Mouse (Mus musculus): ENCODE results near the gene Oard1. TPM values are rescaled to one million over a fixed set of nuclear protein-coding genes. Genes with fewer than 3 reads are reported as not detected.

The Oard1 gene
- polyA plus RNA-seq, 1 experiment from 2014 or later: 76.5 TPM

DNA sequence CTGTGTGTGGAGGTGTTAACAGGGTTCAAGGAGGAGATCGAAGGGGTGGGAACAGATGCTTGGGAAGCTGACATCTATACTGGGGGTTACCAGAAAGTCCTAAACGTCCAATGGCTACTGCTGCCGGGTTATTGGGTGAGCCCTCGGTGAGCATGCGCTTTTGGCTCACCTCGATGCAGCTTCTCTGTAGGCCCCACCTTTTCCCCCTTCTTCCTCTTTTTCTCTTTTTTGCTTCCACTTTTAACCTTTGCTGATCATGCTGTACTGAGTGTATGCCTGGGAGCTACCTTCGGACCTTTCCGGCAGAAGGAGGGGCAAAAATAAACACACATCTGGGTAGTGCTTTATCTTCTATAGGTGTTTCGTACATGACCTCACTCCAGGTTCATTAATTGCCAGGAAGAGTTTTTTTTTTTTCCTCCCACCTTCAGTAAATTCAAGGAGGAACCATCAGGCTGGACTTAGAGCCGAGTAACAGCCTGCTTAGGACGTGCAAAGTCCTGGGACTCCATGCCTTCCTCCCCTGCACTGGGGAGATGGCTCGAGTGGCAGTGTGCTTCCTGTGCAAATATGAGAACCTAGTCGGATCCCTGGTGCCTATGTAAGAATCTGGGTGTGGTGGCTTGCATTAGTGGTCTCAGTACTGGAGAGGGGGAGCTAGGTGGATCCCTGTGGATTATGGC is 48.3 kb downstream of the Oard1 start:
- Histone ChIP-seq H3K4me1 (ENCODE audit: control insufficient read depth, insufficient read depth, low read length) (no peaks in the 10 kb centered on the region), H3K9ac (replicated peaks; ENCODE audit: low read length) (no peak overlapping the region), H3K4me2 (ENCODE audit: low read depth, low read length) (no peak overlapping the region), H3K9me3 (replicated peaks; ENCODE audit: control insufficient read depth, low read length) (no peaks in the 10 kb centered on the region), H3K27me3 (ENCODE audit: control insufficient read depth, insufficient read depth, low read length) (no peaks in the 10 kb centered on the region), H3K4me3 (ENCODE audit: low read depth, low read length) (no peak overlapping the region), H3K36me3 (replicated peaks; ENCODE audit: control insufficient read depth, insufficient read depth, low read depth, low read length) (no peaks in the 10 kb centered on the region), H3K27ac (replicated peaks; ENCODE audit: low read depth, low read length) (no peak overlapping the region)
- DNase-seq (ENCODE audit: low spot score) (no peak), ATAC-seq (replicated peaks; ENCODE audit: insufficient number of reproducible peaks, low FRiP score, low TSS enrichment, low read depth) (no peak)
- WGBS: 85% methylated on average over 13 of the region's 13 CpGs

DNA sequence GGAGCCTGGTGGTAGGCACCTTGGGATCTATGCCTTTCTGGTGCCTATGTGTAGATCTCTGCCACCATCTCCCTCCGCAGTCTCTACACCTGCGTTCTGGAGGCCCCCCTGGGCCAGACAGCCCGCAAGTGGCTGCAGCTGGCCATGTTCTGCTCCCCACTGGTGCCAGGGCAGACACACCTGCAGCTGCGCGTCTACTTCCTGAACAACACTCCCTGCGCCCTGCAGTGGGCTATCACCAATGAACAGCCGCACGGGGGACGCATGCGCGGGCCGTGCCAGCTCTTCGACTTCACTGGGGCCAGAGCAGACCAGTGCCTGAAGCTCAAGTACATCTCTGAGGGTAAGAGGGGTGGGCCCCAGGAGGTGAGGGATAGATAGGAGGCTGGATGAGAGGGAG is 52.3 kb downstream of the Oard1 start:
- no peak for DNase-seq (ENCODE audit: low spot score)
- Histone ChIP-seq H3K4me3 (ENCODE audit: low read depth, low read length) (no peak overlapping the region), H3K27me3 (ENCODE audit: control insufficient read depth, insufficient read depth, low read length) (peaks cover 2% of the 10 kb centered on the region; the same call in 1 of the 2 replicates), H3K9ac (replicated peaks; ENCODE audit: low read length) (no peak overlapping the region), H3K4me2 (ENCODE audit: low read depth, low read length) (no peak overlapping the region), H3K9me3 (replicated peaks; ENCODE audit: control insufficient read depth, low read length) (no peaks in the 10 kb centered on the region), H3K4me1 (ENCODE audit: control insufficient read depth, insufficient read depth, low read length) (peaks cover under 1% of the 10 kb centered on the region; the same call in 1 of the 2 replicates), H3K27ac (replicated peaks; ENCODE audit: low read depth, low read length) (no peak overlapping the region), H3K36me3 (replicated peaks; ENCODE audit: control insufficient read depth, insufficient read depth, low read depth, low read length) (no peaks in the 10 kb centered on the region)
- WGBS: 96% methylated on average over 13 of the region's 13 CpGs
- ATAC-seq (replicated peaks; ENCODE audit: insufficient number of reproducible peaks, low FRiP score, low TSS enrichment, low read depth): no peak

DNA sequence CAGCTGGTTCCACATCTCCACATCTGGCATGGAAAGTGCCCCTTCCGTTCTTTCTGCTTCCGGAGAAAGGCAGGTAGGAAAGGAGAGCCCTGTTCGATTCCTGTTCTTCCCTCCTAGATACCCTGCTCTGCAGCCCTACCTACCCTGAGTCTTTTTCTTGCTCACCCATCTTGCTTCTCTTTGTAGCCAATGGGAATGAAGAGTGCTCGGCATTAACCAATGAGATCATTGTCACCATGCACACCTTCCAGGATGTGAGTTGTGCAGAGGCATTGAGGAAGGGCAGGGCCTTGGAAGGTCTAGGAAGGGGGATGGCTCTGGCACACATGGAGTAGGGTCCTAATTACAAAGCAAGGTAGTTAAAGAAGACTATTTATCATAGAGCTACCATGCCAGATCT is 53.6 kb downstream of the Oard1 start:
- 94% methylated on average over 4 of the region's 4 CpGs for WGBS
- Histone ChIP-seq H3K27ac (replicated peaks; ENCODE audit: low read depth, low read length) (no peak overlapping the region), H3K4me2 (ENCODE audit: low read depth, low read length) (no peak overlapping the region), H3K27me3 (ENCODE audit: control insufficient read depth, insufficient read depth, low read length) (peaks cover 3% of the 10 kb centered on the region; the same call in 1 of the 2 replicates), H3K4me1 (ENCODE audit: control insufficient read depth, insufficient read depth, low read length) (peaks cover 3% of the 10 kb centered on the region; the same call in 1 of the 2 replicates), H3K36me3 (replicated peaks; ENCODE audit: control insufficient read depth, insufficient read depth, low read depth, low read length) (no peaks in the 10 kb centered on the region), H3K9ac (replicated peaks; ENCODE audit: low read length) (no peak overlapping the region), H3K4me3 (ENCODE audit: low read depth, low read length) (no peak overlapping the region), H3K9me3 (replicated peaks; ENCODE audit: control insufficient read depth, low read length) (no peaks in the 10 kb centered on the region)
- no peak for DNase-seq (ENCODE audit: low spot score)
- ATAC-seq (replicated peaks; ENCODE audit: insufficient number of reproducible peaks, low FRiP score, low TSS enrichment, low read depth): no peak

Other genes starting within 250 kb of the Oard1 start
- gene A530064D06Rik, start 242.7 kb upstream of the Oard1 start, polyA plus RNA-seq (2014; fragmentation: Nextera tagmentation; extraction: Ambion mirVana): 0.24 TPM in 1 of 2 replicates, not detected in the other
- 0.07 and 0.11 TPM in 2 replicates for gene Trem1, start 177.2 kb upstream of the Oard1 start, polyA plus RNA-seq (2014; fragmentation: Nextera tagmentation; extraction: Ambion mirVana)
- gene Trem3, start 162.2 kb upstream of the Oard1 start, polyA plus RNA-seq (2014; fragmentation: Nextera tagmentation; extraction: Ambion mirVana): 0.21 TPM in 1 of 2 replicates, not detected in the other
- not detected in 2 replicates for gene Treml4, start 145.7 kb upstream of the Oard1 start, polyA plus RNA-seq (2014; fragmentation: Nextera tagmentation; extraction: Ambion mirVana)
- 0.10 and 0.15 TPM in 2 replicates for gene Treml2, start 110.5 kb upstream of the Oard1 start, polyA plus RNA-seq (2014; fragmentation: Nextera tagmentation; extraction: Ambion mirVana)
- not detected in 2 replicates for gene B430306N03Rik, start 93.9 kb upstream of the Oard1 start, polyA plus RNA-seq (2014; fragmentation: Nextera tagmentation; extraction: Ambion mirVana)
- gene Trem2, start 63.6 kb upstream of the Oard1 start, polyA plus RNA-seq (2014; fragmentation: Nextera tagmentation; extraction: Ambion mirVana): 1.9 and 2.6 TPM in 2 replicates
- 2.5 and 3.0 TPM in 2 replicates for gene Treml1, start 50.1 kb upstream of the Oard1 start, polyA plus RNA-seq (2014; fragmentation: Nextera tagmentation; extraction: Ambion mirVana)
- 23.0 and 26.5 TPM in 2 replicates for gene Nfya, start 108 bp upstream of the Oard1 start, polyA plus RNA-seq (2014; fragmentation: Nextera tagmentation; extraction: Ambion mirVana)
- gene Apobec2, start 22.9 kb downstream of the Oard1 start, polyA plus RNA-seq (2014; fragmentation: Nextera tagmentation; extraction: Ambion mirVana): 1.2 and 2.0 TPM in 2 replicates
- 0.28 and 0.52 TPM in 2 replicates for gene Tspo2, start 41.5 kb downstream of the Oard1 start, polyA plus RNA-seq (2014; fragmentation: Nextera tagmentation; extraction: Ambion mirVana)
- gene Unc5cl, start 44.9 kb downstream of the Oard1 start, polyA plus RNA-seq (2014; fragmentation: Nextera tagmentation; extraction: Ambion mirVana): 0.26 and 0.34 TPM in 2 replicates